Mouse (Mus musculus) bone marrow macrophage, adult 2 months (primary cell): ENCODE measurements around the gene Map3k7cl.

Experiments
- CTCF ChIP-seq: IDR thresholded peaks from 2 replicates; pipeline ENCODE4 v1.5.1; 2012; ENCODE audit warnings: low read depth, mild to moderate bottlenecking, low read length, moderate library complexity
- POLR2A ChIP-seq: IDR thresholded peaks from 2 replicates; pipeline ENCODE4 v1.6.1; 2012; ENCODE audit warnings: mild to moderate bottlenecking, low read depth, low read length, borderline replicate concordance

DNA sequence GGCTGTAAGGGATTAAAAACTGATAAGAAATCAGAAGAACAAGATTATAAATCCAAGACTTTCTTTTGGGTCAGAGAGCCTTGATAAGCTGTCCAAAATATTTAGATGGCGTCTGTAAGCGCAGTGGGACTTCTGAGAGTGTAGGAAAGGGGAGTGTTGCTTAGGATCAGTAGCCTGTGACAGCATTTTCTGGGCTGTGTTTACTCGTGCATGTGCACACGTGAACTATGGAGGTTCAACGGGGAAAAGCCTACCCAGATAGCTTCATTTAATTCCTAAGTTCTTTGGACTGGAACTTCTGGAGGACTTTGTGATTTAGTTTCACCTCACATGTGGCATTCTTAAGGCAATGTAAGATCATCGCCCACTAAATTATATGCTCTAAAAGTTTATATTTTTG is 29.6 kb downstream of the Map3k7cl start:
- TF ChIP-seq CTCF (no peak), POLR2A (no peak)
